Mouse (Mus musculus) ES-E14 (cell line): Measurements from ENCODE around the gene Smbd1.

ENCODE experiments used
- CHD2 ChIP-seq: IDR thresholded peaks from 2 replicates; pipeline ENCODE4 v1.6.1; 2014; ENCODE audit warnings: mild to moderate bottlenecking, low read depth, low read length, inconsistent platforms
- ZC3H11A ChIP-seq: IDR thresholded peaks from 2 replicates; pipeline ENCODE4 v1.6.1; 2012; ENCODE audit warnings: low read depth, mild to moderate bottlenecking, inconsistent platforms, low read length, borderline replicate concordance

GRCm38 (mm10) chr16:32821772-32822449, 11.6 kb upstream of the Smbd1 start:
- TF ChIP-seq ZC3H11A (no peak), CHD2 (no peak)
